Mouse (Mus musculus): ENCODE measurements around the gene Pygm. TPM values are rescaled to one million over a fixed set of nuclear protein-coding genes. Genes with fewer than 3 reads are reported as not detected.

Pygm gene
- polyA plus RNA-seq, 1 experiment from 2014 or later: 8.0 TPM

- no peak overlapping the region for H3K4me2 ChIP-seq (replicated peaks; ENCODE audit: low read depth)
- no peak overlapping the region for H3K27ac ChIP-seq (replicated peaks)
- ATAC-seq (ENCODE audit: low FRiP score, low TSS enrichment) (no peak), DNase-seq (ENCODE audit: low spot score) (no peak)
- TF ChIP-seq CTCF (IDR thresholded peaks at IDR 0.05; ENCODE audit: low read depth): no peak
- no peak for TF ChIP-seq EP300 (optimal IDR thresholded peaks at IDR 0.05)
- no peaks in the 10 kb centered on the region for H3K4me1 ChIP-seq (replicated peaks; ENCODE audit: control insufficient read depth, insufficient read depth)
- H3K9ac ChIP-seq (ENCODE audit: low read length): no peak overlapping the region
- H3K4me3 ChIP-seq (ENCODE audit: low read depth, low read length): no peak overlapping the region
- no peaks in the 10 kb centered on the region for H3K27me3 ChIP-seq (ENCODE audit: control insufficient read depth, insufficient read depth, low read length)
- no peaks in the 10 kb centered on the region for H3K9me3 ChIP-seq (ENCODE audit: control insufficient read depth, low read length)
- WGBS: 56% methylated on average over 7 of the region's 7 CpGs
- H3K36me3 ChIP-seq (ENCODE audit: control insufficient read depth, insufficient read depth, low read length): no peaks in the 10 kb centered on the region
Observed at GRCm38 (mm10) chr19:6446736-6447437, 62.7 kb downstream of the Pygm start.

Small RNAs within 50 kb of the gene (microRNA-seq; reads per million reads assigned to microRNA genes)
- not detected for gene Mir6989

Other genes with a start within 250 kb of the Pygm start
- gene Batf2, start 243.4 kb upstream of the Pygm start, polyA plus RNA-seq (2015; fragmentation: Nextera tagmentation; extraction: Ambion mirVana): 0.49 and 0.52 TPM in 2 replicates
- 74.0 and 77.2 TPM in 2 replicates for gene Arl2, start 242.9 kb upstream of the Pygm start, polyA plus RNA-seq (2015; fragmentation: Nextera tagmentation; extraction: Ambion mirVana)
- gene Majin, start 200.0 kb upstream of the Pygm start, polyA plus RNA-seq (2015; fragmentation: Nextera tagmentation; extraction: Ambion mirVana): 0.11 TPM in 1 of 2 replicates, not detected in the other
- gene Gpha2, start 158.0 kb upstream of the Pygm start, polyA plus RNA-seq (2015; fragmentation: Nextera tagmentation; extraction: Ambion mirVana): 0.17 and 0.46 TPM in 2 replicates
- 14.7 and 15.0 TPM in 2 replicates for gene Ppp2r5b, start 148.5 kb upstream of the Pygm start, polyA plus RNA-seq (2015; fragmentation: Nextera tagmentation; extraction: Ambion mirVana)
- gene Atg2a, start 142.7 kb upstream of the Pygm start, polyA plus RNA-seq (2015; fragmentation: Nextera tagmentation; extraction: Ambion mirVana): 4.8 and 6.0 TPM in 2 replicates
- gene Ehd1, start 107.7 kb upstream of the Pygm start, polyA plus RNA-seq (2015; fragmentation: Nextera tagmentation; extraction: Ambion mirVana): 62.0 and 63.8 TPM in 2 replicates
- 1.3 and 1.9 TPM in 2 replicates for gene Cdc42bpg, start 77.9 kb upstream of the Pygm start, polyA plus RNA-seq (2015; fragmentation: Nextera tagmentation; extraction: Ambion mirVana)
- gene Men1, start 49.4 kb upstream of the Pygm start, polyA plus RNA-seq (2015; fragmentation: Nextera tagmentation; extraction: Ambion mirVana): 27.1 and 27.9 TPM in 2 replicates
- gene Map4k2, start 43.3 kb upstream of the Pygm start, polyA plus RNA-seq (2015; fragmentation: Nextera tagmentation; extraction: Ambion mirVana): 5.2 and 5.7 TPM in 2 replicates
- gene Sf1, start 20.7 kb upstream of the Pygm start, polyA plus RNA-seq (2015; fragmentation: Nextera tagmentation; extraction: Ambion mirVana): 42.3 and 52.0 TPM in 2 replicates
- gene Rasgrp2, start 14.9 kb downstream of the Pygm start, polyA plus RNA-seq (2015; fragmentation: Nextera tagmentation; extraction: Ambion mirVana): 53.4 and 57.3 TPM in 2 replicates
- gene Nrxn2, start 34.3 kb downstream of the Pygm start, polyA plus RNA-seq (2015; fragmentation: Nextera tagmentation; extraction: Ambion mirVana): 0.83 and 1.3 TPM in 2 replicates
- gene Slc22a12, start 158.6 kb downstream of the Pygm start, polyA plus RNA-seq (2015; fragmentation: Nextera tagmentation; extraction: Ambion mirVana): not detected in 2 replicates

All from stomach, postnatal 0 days (tissue).